Mouse (Mus musculus): ENCODE measurements around the gene Man1a.
A peak's percentile ranks its signal among the peaks of the same experiment; 100 is the strongest.

The Man1a gene

DNA sequence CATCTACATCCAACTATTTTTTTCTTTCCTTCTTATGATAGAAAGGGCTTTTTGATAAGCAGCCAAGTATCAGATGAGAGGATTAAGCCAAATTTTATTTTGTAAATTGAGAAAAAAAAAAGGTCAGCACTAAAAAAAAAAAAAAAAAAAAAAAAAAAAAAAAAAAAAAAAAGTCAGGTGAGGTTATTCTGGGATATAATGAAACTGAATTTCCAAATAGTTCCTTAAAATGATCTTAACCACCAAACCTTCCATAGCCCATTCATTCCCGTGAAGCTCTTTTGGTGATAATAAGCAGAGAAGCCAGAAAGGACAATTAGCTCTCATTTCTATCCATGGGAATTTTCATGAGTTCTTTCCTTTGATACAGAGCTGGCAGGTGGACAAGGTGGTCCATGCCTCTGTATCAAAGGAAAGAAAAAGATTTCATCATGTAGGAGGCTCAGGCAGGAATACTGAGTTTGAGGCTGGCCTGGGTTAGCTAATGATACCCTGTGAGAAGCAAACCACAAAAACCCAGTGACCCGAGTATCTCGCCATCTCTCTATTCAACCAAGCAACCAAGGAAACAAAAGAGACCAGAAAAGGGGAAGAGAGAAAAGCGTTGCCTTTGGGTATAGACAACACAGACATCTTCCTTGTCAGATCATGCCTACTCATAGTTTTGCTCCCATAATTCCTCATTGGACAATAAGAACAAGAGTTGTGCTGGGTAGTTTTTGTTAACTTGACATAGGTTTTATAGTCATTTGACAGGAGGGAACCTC, 162.7 kb downstream of the Man1a start:
- no peak for DNase-seq

DNA sequence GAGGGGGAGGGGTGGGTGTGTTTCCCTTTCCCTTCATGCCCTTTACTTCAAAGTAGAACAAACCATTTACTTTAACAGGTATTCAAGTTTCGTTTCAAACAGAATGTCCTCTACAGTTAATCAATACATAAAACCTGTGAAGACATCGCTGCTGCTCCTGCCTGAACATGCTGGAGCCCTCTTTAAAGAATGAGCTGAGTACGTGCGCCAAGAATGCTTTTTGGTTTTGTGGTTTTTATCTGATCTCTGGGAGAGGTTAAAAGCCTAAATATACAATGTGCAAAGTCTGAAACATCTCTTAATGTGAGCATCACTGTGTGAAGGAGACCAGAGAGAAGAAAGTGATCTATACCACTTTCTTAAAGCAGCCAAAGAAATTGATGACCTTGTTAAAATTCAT, 186.9 kb downstream of the Man1a start:
- no peak for DNase-seq

DNA sequence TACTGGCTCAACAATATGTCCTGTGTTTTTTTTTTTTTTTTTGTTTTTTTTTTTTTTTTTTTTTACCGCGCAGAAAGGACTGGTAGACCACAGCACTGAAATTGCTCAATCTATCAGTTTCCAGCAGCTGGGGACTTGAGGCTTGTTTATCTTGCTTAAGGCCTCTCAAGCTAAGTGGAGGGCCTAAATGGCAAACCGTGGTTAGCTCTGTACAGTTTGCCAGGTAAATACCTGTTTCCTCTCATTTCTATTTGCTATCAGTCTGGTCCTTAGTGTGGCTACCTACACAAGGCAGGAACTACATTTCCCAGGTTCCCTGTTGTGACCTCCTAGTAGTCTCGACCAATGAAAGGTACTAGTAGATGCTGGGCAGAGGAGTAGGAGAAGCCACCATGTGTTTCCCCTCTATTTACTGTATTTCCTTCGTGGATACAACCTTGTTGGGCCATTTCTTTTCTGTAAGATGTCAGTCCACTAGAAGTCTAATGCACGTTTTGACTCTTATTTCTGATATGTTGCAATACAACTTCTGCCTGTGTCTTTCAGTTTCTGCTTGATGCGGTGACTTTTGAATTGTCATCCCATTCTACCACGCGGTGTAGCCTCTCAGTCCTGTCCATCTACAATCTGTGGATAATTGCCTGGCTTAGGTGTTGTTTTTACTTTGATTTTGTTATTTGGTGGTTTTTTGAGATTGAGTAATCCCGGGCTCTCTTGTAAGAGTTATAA, 187.9 kb downstream of the Man1a start:
- no peak for DNase-seq

DNA sequence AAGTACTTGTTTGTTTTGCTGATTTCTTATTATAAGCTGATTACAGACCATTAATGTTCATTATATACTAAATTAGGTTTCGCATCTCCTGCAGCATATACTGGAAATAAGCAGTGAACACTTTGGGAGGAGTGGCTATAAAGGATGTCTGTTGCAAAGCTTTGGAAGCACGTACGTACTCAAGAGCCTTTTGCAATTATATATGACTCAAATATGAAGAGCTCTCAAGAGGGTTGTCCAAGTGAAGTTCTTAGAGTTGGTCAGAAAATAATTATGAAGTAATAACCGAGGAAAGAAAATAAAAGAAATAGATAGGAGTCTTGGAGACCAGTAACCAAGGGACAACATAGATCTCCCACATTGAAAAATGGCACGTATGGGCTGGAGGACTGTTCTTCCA, 189.9 kb downstream of the Man1a start:
- no peak for DNase-seq

DNA sequence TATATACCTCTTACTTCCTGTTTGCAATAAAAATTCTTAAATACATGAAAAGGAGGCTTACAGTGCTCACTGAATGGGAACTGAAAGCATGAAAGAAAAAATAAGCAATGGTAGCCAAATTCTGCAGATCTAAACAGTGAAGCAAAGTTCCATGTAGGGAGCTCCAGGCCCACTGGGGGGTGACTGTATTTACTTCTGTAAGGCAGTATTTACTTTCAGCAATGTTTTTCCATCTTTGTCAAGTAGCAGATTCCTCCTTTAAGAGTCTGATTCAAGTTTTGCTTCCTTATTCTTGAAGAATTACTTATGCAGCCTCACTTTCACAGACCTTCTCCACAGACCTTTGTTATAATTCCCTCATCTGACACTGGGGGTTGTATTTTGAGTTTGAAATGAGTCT, 195.1 kb downstream of the Man1a start:
- DNase-seq = no peak

DNA sequence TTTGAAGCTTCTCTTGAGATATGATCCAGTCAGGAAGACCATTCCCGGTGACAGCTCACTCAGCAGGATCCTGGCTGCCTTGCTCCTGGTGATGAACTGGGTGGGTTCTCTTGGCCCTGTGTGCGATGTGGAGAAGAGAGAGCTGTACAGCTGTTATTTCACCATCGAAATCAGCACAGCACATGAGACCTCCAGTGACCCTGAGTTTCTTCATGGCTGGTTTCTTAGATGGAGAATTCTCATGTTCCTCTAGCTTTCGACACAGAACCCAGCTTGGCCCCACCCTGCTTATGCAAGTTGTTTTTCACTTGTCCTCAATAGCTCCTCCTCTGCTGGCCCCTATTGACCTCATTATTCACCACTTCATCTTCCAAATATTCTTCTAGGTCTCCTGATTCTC, 200.5 kb downstream of the Man1a start:
- no peak for DNase-seq

DNA sequence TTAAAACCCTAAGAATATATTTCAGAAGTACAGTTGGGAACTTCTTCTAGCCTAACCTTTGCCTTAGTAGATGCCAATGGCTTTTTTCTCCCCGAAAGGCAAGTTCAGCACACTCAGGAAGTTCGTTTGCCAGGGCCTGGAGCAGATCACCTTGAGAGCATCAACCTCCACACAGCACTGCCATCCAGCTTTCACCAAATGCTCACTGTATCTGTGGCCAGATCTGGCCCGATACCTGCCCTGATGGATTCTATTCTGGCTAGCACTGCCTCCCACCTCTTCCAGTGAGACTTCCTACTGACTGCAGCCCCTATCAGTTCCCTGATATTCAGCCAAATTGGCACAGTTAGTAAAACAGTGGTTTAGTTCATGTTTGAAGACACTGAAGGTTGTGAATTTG, 202.2 kb downstream of the Man1a start:
- no peak for DNase-seq

DNA sequence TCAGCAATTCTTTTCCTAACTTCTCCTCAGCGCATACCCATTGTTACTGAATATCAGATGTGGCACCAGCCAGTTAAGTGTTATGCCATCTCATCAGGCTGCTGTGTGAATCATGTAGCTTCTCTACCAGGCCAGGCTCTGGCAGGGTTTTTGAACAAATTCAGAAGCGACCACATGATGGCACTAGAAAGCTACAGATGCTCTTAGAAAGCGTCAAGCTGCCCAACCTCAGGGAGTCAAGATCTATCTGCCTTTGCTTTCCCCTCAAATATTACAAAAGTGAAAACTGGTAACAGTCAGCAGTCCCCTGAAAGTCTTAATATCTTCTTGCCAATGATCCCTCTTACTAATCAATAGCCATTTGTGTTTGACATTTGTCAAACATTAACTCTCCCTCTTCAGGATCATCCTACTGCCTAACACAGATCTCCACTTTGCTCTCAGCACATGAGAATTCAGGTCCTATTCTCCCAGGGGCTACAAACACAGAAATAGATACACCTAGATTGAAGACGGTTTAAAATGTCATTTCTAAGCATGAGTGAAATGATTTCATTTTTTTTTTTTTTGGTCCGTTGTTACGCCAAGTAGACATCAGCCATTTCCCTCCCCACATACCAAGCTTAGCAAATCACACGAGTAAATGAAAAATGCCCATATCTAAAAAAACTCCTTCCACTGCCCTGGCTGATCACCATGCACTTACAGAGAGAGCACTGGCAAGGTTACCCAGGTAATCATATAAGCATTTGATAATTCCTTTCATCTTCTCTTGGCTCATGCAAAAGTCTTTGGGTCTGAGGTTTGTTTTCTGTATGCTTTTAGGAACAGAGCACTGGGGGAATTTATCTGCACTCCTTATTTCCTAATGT, 212.7 kb downstream of the Man1a start:
- peak; percentile 53 to 64 for DNase-seq

DNA sequence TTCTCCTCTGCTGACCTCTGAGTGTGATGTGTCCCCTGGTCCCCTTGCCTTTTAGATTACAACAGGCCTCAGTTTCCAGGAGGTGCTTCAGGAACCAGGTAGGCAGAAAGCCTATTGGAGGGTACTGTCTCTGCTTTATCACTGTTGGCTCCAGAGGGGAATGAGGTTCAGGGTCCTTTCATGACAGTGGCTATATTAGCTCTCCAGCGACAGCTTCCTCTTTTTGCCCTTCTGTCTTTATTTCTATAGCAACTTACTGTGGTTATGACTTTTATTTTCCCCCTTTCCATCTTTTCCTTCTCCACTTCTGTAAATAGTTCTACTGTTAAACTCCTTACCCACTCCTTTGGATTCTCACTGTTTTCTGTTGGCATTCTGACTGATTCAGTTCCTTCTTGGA, 216.5 kb downstream of the Man1a start:
- DNase-seq = no peak

DNA sequence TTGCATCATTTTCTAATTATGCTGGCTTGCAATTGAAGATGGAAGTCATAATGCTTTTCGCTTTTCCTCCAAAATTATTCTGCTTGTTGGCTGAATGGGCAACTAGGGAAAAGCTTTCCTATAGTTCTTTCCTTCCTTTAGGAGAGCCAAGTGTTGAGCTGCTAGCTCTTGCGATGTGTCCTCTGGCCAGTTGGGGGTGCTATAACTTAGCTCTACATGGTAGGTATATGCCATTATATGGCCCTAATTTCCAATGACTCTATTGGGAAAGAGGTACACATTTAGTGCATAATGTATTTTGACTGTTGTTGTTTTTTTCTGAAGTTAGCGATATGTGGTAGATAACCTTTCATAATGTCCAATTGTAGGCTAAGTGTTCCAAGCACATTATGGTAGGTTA, 217.2 kb downstream of the Man1a start:
- no peak for DNase-seq

Measured in kidney, postnatal 4 days (tissue).